Mouse (Mus musculus): Measurements from ENCODE around the gene Igf1r. TPM values are rescaled to one million over a fixed set of nuclear protein-coding genes. Genes with fewer than 3 reads are reported as not detected.

The Igf1r gene
- total and polyA plus RNA-seq, 3 experiments = 4.3 to 9.1 (median 6.1) TPM

- DNase-seq (ENCODE audit: low spot score) (no peak), ATAC-seq (ENCODE audit: extremely low read depth, insufficient number of reproducible peaks, low FRiP score, poor library complexity, severe bottlenecking) (no peak)
- no peak for TF ChIP-seq TAL1 (conservative IDR thresholded peaks at IDR 0.05; ENCODE audit: low read depth, low read length)
- no peak for TF ChIP-seq GATA2 (IDR thresholded peaks at IDR 0.05; ENCODE audit: borderline replicate concordance, low read depth, low read length)
- TF ChIP-seq GATA1 (IDR thresholded peaks at IDR 0.05; ENCODE audit: borderline replicate concordance, low read length) = no peak
- TF ChIP-seq CTCF (IDR thresholded peaks at IDR 0.05; ENCODE audit: low read depth, low read length) = no peak
- no peak for TF ChIP-seq POLR2AphosphoS5 (IDR thresholded peaks at IDR 0.05; ENCODE audit: insufficient replicate concordance, low read depth, low read length)
- no peak overlapping the region for H3K4me3 ChIP-seq (ENCODE audit: low read depth, low read length)
- H3K9me3 ChIP-seq (replicated peaks) = 0 out of 2 replicates have a peak, but pooled peaks cover 6% of the 10 kb centered on the region
- H3K27me3 ChIP-seq (ENCODE audit: insufficient read depth, low read length) = peaks cover 25% of the 10 kb centered on the region
- H3K4me1 ChIP-seq (ENCODE audit: insufficient read depth, low read depth, low read length) = no peaks in the 10 kb centered on the region; the same call in 1 of the 2 replicates
- no peaks in the 10 kb centered on the region for H3K36me3 ChIP-seq (replicated peaks)
These were observed 69.6 kb downstream of the Igf1r start for GRCm38 (mm10) chr7:68022188-68022587.

GRCm38 (mm10) chr7:68023882-68024281, 71.3 kb downstream of the Igf1r start:
- Histone ChIP-seq H3K27me3 (ENCODE audit: insufficient read depth, low read length) (peaks cover 30% of the 10 kb centered on the region), H3K4me1 (ENCODE audit: insufficient read depth, low read depth, low read length) (no peaks in the 10 kb centered on the region), H3K36me3 (replicated peaks) (no peaks in the 10 kb centered on the region), H3K4me3 (ENCODE audit: low read depth, low read length) (no peak overlapping the region), H3K9me3 (replicated peaks) (peaks cover 8% of the 10 kb centered on the region; the same call in 1 of the 2 replicates)
- TF ChIP-seq GATA2 (IDR thresholded peaks at IDR 0.05; ENCODE audit: borderline replicate concordance, low read depth, low read length) = no peak
- TF ChIP-seq GATA1 (IDR thresholded peaks at IDR 0.05; ENCODE audit: borderline replicate concordance, low read length) = no peak
- no peak for TF ChIP-seq POLR2AphosphoS5 (IDR thresholded peaks at IDR 0.05; ENCODE audit: insufficient replicate concordance, low read depth, low read length)
- no peak for TF ChIP-seq TAL1 (conservative IDR thresholded peaks at IDR 0.05; ENCODE audit: low read depth, low read length)
- no peak for TF ChIP-seq CTCF (IDR thresholded peaks at IDR 0.05; ENCODE audit: low read depth, low read length)
- ATAC-seq (ENCODE audit: extremely low read depth, insufficient number of reproducible peaks, low FRiP score, poor library complexity, severe bottlenecking) (no peak), DNase-seq (ENCODE audit: low spot score) (no peak)

GRCm38 (mm10) chr7:68024625-68025024, 72.0 kb downstream of the Igf1r start:
- no peak for TF ChIP-seq GATA1 (IDR thresholded peaks at IDR 0.05; ENCODE audit: borderline replicate concordance, low read length)
- TF ChIP-seq CTCF (IDR thresholded peaks at IDR 0.05; ENCODE audit: low read depth, low read length) = no peak
- TF ChIP-seq POLR2AphosphoS5 (IDR thresholded peaks at IDR 0.05; ENCODE audit: insufficient replicate concordance, low read depth, low read length) = no peak
- TF ChIP-seq TAL1 (conservative IDR thresholded peaks at IDR 0.05; ENCODE audit: low read depth, low read length) = no peak
- no peak for TF ChIP-seq GATA2 (IDR thresholded peaks at IDR 0.05; ENCODE audit: borderline replicate concordance, low read depth, low read length)
- no peaks in the 10 kb centered on the region for H3K4me1 ChIP-seq (ENCODE audit: insufficient read depth, low read depth, low read length)

GRCm38 (mm10) chr7:68025396-68025795, 72.8 kb downstream of the Igf1r start:
- peaks cover 25% of the 10 kb centered on the region for H3K27me3 ChIP-seq (ENCODE audit: insufficient read depth, low read length)
- H3K36me3 ChIP-seq (replicated peaks) = no peaks in the 10 kb centered on the region
- no peak for TF ChIP-seq GATA2 (IDR thresholded peaks at IDR 0.05; ENCODE audit: borderline replicate concordance, low read depth, low read length)
- no peak for TF ChIP-seq CTCF (IDR thresholded peaks at IDR 0.05; ENCODE audit: low read depth, low read length)
- no peak for TF ChIP-seq GATA1 (IDR thresholded peaks at IDR 0.05; ENCODE audit: borderline replicate concordance, low read length)
- TF ChIP-seq TAL1 (conservative IDR thresholded peaks at IDR 0.05; ENCODE audit: low read depth, low read length) = no peak
- TF ChIP-seq POLR2AphosphoS5 (IDR thresholded peaks at IDR 0.05; ENCODE audit: insufficient replicate concordance, low read depth, low read length) = no peak
- peaks cover 10% of the 10 kb centered on the region for H3K9me3 ChIP-seq (replicated peaks)
- no peak overlapping the region for H3K4me3 ChIP-seq (ENCODE audit: low read depth, low read length)
- H3K4me1 ChIP-seq (ENCODE audit: insufficient read depth, low read depth, low read length) = no peaks in the 10 kb centered on the region
- no peak for DNase-seq (ENCODE audit: low spot score)
- ATAC-seq (ENCODE audit: extremely low read depth, insufficient number of reproducible peaks, low FRiP score, poor library complexity, severe bottlenecking) = no peak

More at GRCm38 (mm10) chr7:68024625-68025024, 72.0 kb downstream of the Igf1r start:
- DNase-seq (ENCODE audit: low spot score) (no peak), ATAC-seq (ENCODE audit: extremely low read depth, insufficient number of reproducible peaks, low FRiP score, poor library complexity, severe bottlenecking) (no peak)
- Histone ChIP-seq H3K36me3 (replicated peaks) (no peaks in the 10 kb centered on the region), H3K4me3 (ENCODE audit: low read depth, low read length) (no peak overlapping the region), H3K27me3 (ENCODE audit: insufficient read depth, low read length) (peaks cover 25% of the 10 kb centered on the region), H3K9me3 (replicated peaks) (peaks cover 10% of the 10 kb centered on the region)

DNA sequence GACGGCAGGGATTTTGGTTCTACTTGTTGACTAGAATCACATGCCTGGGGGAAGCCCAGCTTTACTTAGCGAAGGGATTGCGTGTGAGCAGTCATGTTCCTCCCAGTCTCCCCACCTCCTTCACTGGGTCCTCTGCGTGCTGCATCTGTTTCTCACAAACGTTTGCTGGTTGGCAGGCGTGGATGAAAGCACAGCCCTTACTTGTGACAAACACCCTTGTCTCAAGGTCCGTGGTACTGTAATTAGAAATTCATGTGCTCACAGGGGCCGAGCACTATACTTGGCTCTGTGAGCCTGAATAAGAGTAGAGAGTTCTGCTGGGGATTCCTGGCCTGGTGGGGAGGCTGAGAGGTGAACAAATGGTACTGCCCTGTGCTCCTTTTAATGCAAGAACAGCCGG, 73.4 kb downstream of the Igf1r start:
- Histone ChIP-seq H3K36me3 (replicated peaks) (no peaks in the 10 kb centered on the region), H3K4me3 (ENCODE audit: low read depth, low read length) (no peak overlapping the region), H3K9me3 (replicated peaks) (peaks cover 12% of the 10 kb centered on the region), H3K27me3 (ENCODE audit: insufficient read depth, low read length) (peaks cover 26% of the 10 kb centered on the region), H3K4me1 (ENCODE audit: insufficient read depth, low read depth, low read length) (no peaks in the 10 kb centered on the region)
- DNase-seq (ENCODE audit: low spot score) = no peak
- no peak for ATAC-seq (ENCODE audit: extremely low read depth, insufficient number of reproducible peaks, low FRiP score, poor library complexity, severe bottlenecking)
- no peak for TF ChIP-seq GATA2 (IDR thresholded peaks at IDR 0.05; ENCODE audit: borderline replicate concordance, low read depth, low read length)
- TF ChIP-seq POLR2AphosphoS5 (IDR thresholded peaks at IDR 0.05; ENCODE audit: insufficient replicate concordance, low read depth, low read length) = no peak
- no peak for TF ChIP-seq GATA1 (IDR thresholded peaks at IDR 0.05; ENCODE audit: borderline replicate concordance, low read length)
- TF ChIP-seq CTCF (IDR thresholded peaks at IDR 0.05; ENCODE audit: low read depth, low read length) = no peak
- no peak for TF ChIP-seq TAL1 (conservative IDR thresholded peaks at IDR 0.05; ENCODE audit: low read depth, low read length)

DNA sequence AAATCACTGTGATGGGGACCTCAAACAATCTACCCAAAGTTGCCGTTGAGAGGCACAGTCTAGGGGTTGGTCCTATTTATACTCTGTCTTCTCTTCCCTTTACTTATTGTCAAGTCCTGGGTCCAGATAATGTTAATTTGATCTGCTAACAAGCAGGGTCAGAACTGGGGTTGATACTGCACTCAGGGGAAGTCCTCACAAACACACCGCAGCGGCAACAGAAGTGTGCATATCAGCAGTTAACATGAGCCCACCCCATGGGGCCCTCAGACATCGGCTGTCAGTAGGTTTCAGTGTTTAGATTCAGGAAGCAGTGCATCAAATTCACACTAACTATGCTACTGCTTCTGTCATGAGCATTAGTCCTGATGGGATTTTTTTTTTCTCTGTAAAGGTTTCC, 75.5 kb downstream of the Igf1r start:
- TF ChIP-seq TAL1 (conservative IDR thresholded peaks at IDR 0.05; ENCODE audit: low read depth, low read length) (no peak), GATA1 (IDR thresholded peaks at IDR 0.05; ENCODE audit: borderline replicate concordance, low read length) (no peak), CTCF (IDR thresholded peaks at IDR 0.05; ENCODE audit: low read depth, low read length) (no peak), GATA2 (IDR thresholded peaks at IDR 0.05; ENCODE audit: borderline replicate concordance, low read depth, low read length) (no peak), POLR2AphosphoS5 (IDR thresholded peaks at IDR 0.05; ENCODE audit: insufficient replicate concordance, low read depth, low read length) (no peak)
- no peaks in the 10 kb centered on the region for H3K36me3 ChIP-seq (replicated peaks)
- DNase-seq (ENCODE audit: low spot score) = no peak

More for the DNA sequence above, 75.5 kb downstream of the Igf1r start:
- Histone ChIP-seq H3K4me1 (ENCODE audit: insufficient read depth, low read depth, low read length) (no peaks in the 10 kb centered on the region), H3K27me3 (ENCODE audit: insufficient read depth, low read length) (peaks cover 22% of the 10 kb centered on the region), H3K4me3 (ENCODE audit: low read depth, low read length) (no peak overlapping the region), H3K9me3 (replicated peaks) (peaks cover 9% of the 10 kb centered on the region)
- ATAC-seq (ENCODE audit: extremely low read depth, insufficient number of reproducible peaks, low FRiP score, poor library complexity, severe bottlenecking) = no peak
